Mouse (Mus musculus): ENCODE measurements around the gene Apoa2.

DNA sequence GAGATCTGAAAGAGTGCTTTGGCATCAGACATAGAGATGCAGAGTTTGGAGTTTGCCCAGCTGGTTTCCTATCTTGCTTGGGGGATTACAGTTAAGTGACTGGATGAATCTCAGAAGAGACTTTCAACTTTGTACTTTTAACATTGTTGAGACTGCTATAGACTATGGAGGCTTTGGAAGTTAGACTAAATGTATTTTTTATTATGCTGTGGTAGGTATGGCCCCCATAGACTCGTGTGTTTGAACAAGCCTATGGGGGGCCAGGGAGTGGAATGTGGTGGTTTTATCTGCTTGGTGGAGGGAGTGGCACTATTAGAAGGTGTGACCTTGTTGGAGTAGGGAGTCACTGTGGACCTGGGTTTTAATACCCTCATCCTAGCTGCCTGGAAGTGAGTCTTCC, 25.3 kb upstream of the Apoa2 start:
- no peak for TF ChIP-seq POLR2A (IDR thresholded peaks at IDR 0.05; ENCODE audit: low read depth, low read length)
- TF ChIP-seq CTCF (conservative IDR thresholded peaks at IDR 0.05; ENCODE audit: insufficient read depth, insufficient read length, low read depth, low read length), result no peak
